Mouse (Mus musculus) Patski (cell line): ENCODE data around the gene Mrps18a. TPM values are rescaled to one million over a fixed set of nuclear protein-coding genes. Genes with fewer than 3 reads are reported as not detected.

Experiments
- ATAC-seq: fragments of 100-300 bp; one replicate; pipeline ENCODE4 v1.8.0; 2021
- CTCF ChIA-PET: fragments of 350-600 bp; sonication (Branson Sonifier 250); formaldehyde crosslinking; loops from one replicate; lab custom pipeline; 2022; ENCODE audit warnings: inconsistent platforms; lab: Charles Lee
- POLR2A ChIA-PET: fragments of 350-600 bp; sonication (Branson Sonifier 250); formaldehyde crosslinking; loops from one replicate; lab custom pipeline; 2022; ENCODE audit warnings: antibody characterized with exemption, inconsistent platforms; lab: Charles Lee
- DNase-seq: peaks from one replicate; pipeline ENCODE4 v3.0.0-alpha.2; 2011; ENCODE audit warnings: low read depth, low spot score
- H3K27me3 ChIP-seq: fragments of 371-371 bp; one replicate; pipeline ENCODE4 v1.5.1; 2021
- CTCF ChIP-seq: fragments of 100-300 bp; IDR thresholded peaks from one replicate; pipeline ENCODE4 v1.5.1; 2021
- in situ Hi-C: fragments of 300-500 bp; cut with MboI; formaldehyde crosslinking; loops from 3 replicates; pipeline ENCODE4 v1.11.1; 2018; ENCODE audit warnings: low pct_unique_long_range_greater_than_20kb, mixed read lengths
- polyA plus RNA-seq: library from polyadenylated mRNA; unstranded; gene quantifications from one replicate; pipeline ENCODE4 v1.2.3, GENCODE M21; 2021

Mrps18a gene
- polyA plus RNA-seq, 1 experiment from 2014 or later: 100 TPM

GRCm38 (mm10) chr17:46101906-46102305 is 8.9 kb upstream of the Mrps18a start:
- DNase-seq (no peak), ATAC-seq (no peak)
- in situ Hi-C loops: no loop called here
- CTCF ChIA-PET: no interaction called here
- TF ChIP-seq CTCF: no peak
- peaks cover 5% of the 10 kb centered on the region for H3K27me3 ChIP-seq
- POLR2A ChIA-PET: no interaction called here

GRCm38 (mm10) chr17:46102608-46103159 is 8.1 kb upstream of the Mrps18a start:
- no peak for TF ChIP-seq CTCF
- CTCF ChIA-PET: interaction anchor here (1.5 kb wide), 1 partner anchor 61 kb away, joined by 4 read pairs; no protein-coding TSS in a partner anchor
- POLR2A ChIA-PET: interaction anchor here (0.7 kb wide), 1 partner anchor 1177 kb away, joined by 3 read pairs; no protein-coding TSS in a partner anchor
- in situ Hi-C loops: no loop called here
- ATAC-seq (no peak), DNase-seq (no peak)
- H3K27me3 ChIP-seq: peaks cover under 1% of the 10 kb centered on the region

GRCm38 (mm10) chr17:46104487-46104886 is 6.3 kb upstream of the Mrps18a start:
- POLR2A ChIA-PET: no interaction called here
- ATAC-seq (no peak), DNase-seq (no peak)

GRCm38 (mm10) chr17:46108286-46108685 is 2.5 kb upstream of the Mrps18a start:
- DNase-seq (no peak), ATAC-seq (no peak)
- CTCF ChIA-PET: interaction anchor here (1.0 to 1.5 kb wide), 3 partner anchors 9 to 24 kb away, joined by 3 to 5 read pairs (median 5); no protein-coding TSS in a partner anchor
- H3K27me3 ChIP-seq: peaks cover 9% of the 10 kb centered on the region
- POLR2A ChIA-PET: no interaction called here
- no peak for TF ChIP-seq CTCF
- in situ Hi-C loops: no loop called here

More at GRCm38 (mm10) chr17:46104487-46104886, 6.3 kb upstream of the Mrps18a start:
- CTCF ChIA-PET: interaction anchor here (0.9 kb wide), 1 partner anchor 26 kb away, joined by 3 read pairs; no protein-coding TSS in a partner anchor
- in situ Hi-C loops: no loop called here
- peaks cover 9% of the 10 kb centered on the region for H3K27me3 ChIP-seq
- no peak for TF ChIP-seq CTCF

GRCm38 (mm10) chr17:46115489-46115888 is 4.7 kb downstream of the Mrps18a start:
- DNase-seq (no peak), ATAC-seq (no peak)
- in situ Hi-C loops: no loop called here
- no peaks in the 10 kb centered on the region for H3K27me3 ChIP-seq
- POLR2A ChIA-PET: no interaction called here
- TF ChIP-seq CTCF: no peak
- CTCF ChIA-PET: no interaction called here

- CTCF ChIA-PET: no interaction called here
- in situ Hi-C loops: no loop called here
- ATAC-seq (no peak), DNase-seq (no peak)
- no peaks in the 10 kb centered on the region for H3K27me3 ChIP-seq
- POLR2A ChIA-PET: interaction anchor here (0.8 kb wide), 1 partner anchor 380 kb away, joined by 3 read pairs; no protein-coding TSS in a partner anchor
- no peak for TF ChIP-seq CTCF
These were observed 5.4 kb downstream of the Mrps18a start for GRCm38 (mm10) chr17:46116138-46116537.

GRCm38 (mm10) chr17:46116881-46117280 is 6.1 kb downstream of the Mrps18a start:
- CTCF ChIA-PET: interaction anchor here (1.2 kb wide), 1 partner anchor 8 kb away, joined by 3 read pairs; no protein-coding TSS in a partner anchor
- no peak for TF ChIP-seq CTCF
- in situ Hi-C loops: no loop called here
- H3K27me3 ChIP-seq: no peaks in the 10 kb centered on the region
- POLR2A ChIA-PET: interaction anchor here (0.6 to 0.8 kb wide), 2 partner anchors 13 to 381 kb away, joined by 3 to 4 read pairs; no protein-coding TSS in a partner anchor
- no peak for DNase-seq
- no peak for ATAC-seq

- DNase-seq (no peak), ATAC-seq (no peak)
- no peak for TF ChIP-seq CTCF
- ChIA-PET CTCF (interaction anchor here (1.2 kb wide), 1 partner anchor 9 kb away, joined by 3 read pairs; no protein-coding TSS in a partner anchor), POLR2A (no interaction called here)
- in situ Hi-C loops: no loop called here
- no peaks in the 10 kb centered on the region for H3K27me3 ChIP-seq
These were observed 7.0 kb downstream of the Mrps18a start for GRCm38 (mm10) chr17:46117623-46118422.

- no peak for TF ChIP-seq CTCF
- CTCF ChIA-PET: no interaction called here
- POLR2A ChIA-PET: no interaction called here
- no peaks in the 10 kb centered on the region for H3K27me3 ChIP-seq
- no peak for ATAC-seq
- DNase-seq: no peak
- in situ Hi-C loops: no loop called here
These were observed 7.7 kb downstream of the Mrps18a start for GRCm38 (mm10) chr17:46118423-46118850.

- in situ Hi-C loops: no loop called here
- CTCF ChIA-PET: no interaction called here
- TF ChIP-seq CTCF: no peak
- no peak for ATAC-seq
- no peaks in the 10 kb centered on the region for H3K27me3 ChIP-seq
- POLR2A ChIA-PET: no interaction called here
- no peak for DNase-seq
These were observed 8.9 kb downstream of the Mrps18a start for GRCm38 (mm10) chr17:46119641-46120040.

GRCm38 (mm10) chr17:46122791-46123190 is 12.0 kb downstream of the Mrps18a start:
- in situ Hi-C loops: no loop called here
- POLR2A ChIA-PET: no interaction called here
- no peaks in the 10 kb centered on the region for H3K27me3 ChIP-seq
- CTCF ChIA-PET: interaction anchor here (1.5 kb wide), 1 partner anchor 9 kb away, joined by 5 read pairs; no protein-coding TSS in a partner anchor
- no peak for DNase-seq
- TF ChIP-seq CTCF: no peak
- ATAC-seq: no peak
